Mouse (Mus musculus) urinary bladder, postnatal 36 days (tissue): ENCODE data around the gene Hcn3.
"Not testable (repeated sequence)": the region's sequence is repeated elsewhere in the genome, so short reads cannot be mapped to it uniquely, and the experiment has no call there.

ENCODE experiments used
- DNase-seq, 2 experiments: peaks; one replicate each; pipeline ENCODE4 v3.0.0; 2022; ENCODE audit warnings: low spot score in 2 of 2, mixed read lengths in 1 of 2

Gene Hcn3

GRCm38 (mm10) chr3:89181749-89182500, 21.9 kb upstream of the Hcn3 start:
- DNase-seq = no peak

GRCm38 (mm10) chr3:89179056-89179455, 19.1 kb upstream of the Hcn3 start:
- no peak for DNase-seq

GRCm38 (mm10) chr3:89178107-89178385, 18.1 kb upstream of the Hcn3 start:
- DNase-seq = no peak

GRCm38 (mm10) chr3:89177242-89178106, 17.5 kb upstream of the Hcn3 start, which contains the start of gene Scamp3:
Gene Scamp3 (plus strand): TSS chr3:89177473.
- DNase-seq = peak; percentile 74 to 82

GRCm38 (mm10) chr3:89176421-89176820, 16.4 kb upstream of the Hcn3 start:
- DNase-seq = no peak

GRCm38 (mm10) chr3:89175544-89175943, 15.5 kb upstream of the Hcn3 start:
- no peak for DNase-seq

- DNase-seq = no peak
Observed at GRCm38 (mm10) chr3:89174844-89175243, 14.8 kb upstream of the Hcn3 start.

GRCm38 (mm10) chr3:89166945-89167344, 6.9 kb upstream of the Hcn3 start:
- no peak for DNase-seq

GRCm38 (mm10) chr3:89165268-89165870, 5.4 kb upstream of the Hcn3 start:
- DNase-seq = no peak

- peak; percentile 88 to 95 for DNase-seq
Observed at GRCm38 (mm10) chr3:89164506-89165267, 4.7 kb upstream of the Hcn3 start, which contains the start of gene Clk2. Gene Clk2 (plus strand): TSS chr3:89164795.

- DNase-seq = no peak
Observed at GRCm38 (mm10) chr3:89163643-89164245, 3.7 kb upstream of the Hcn3 start.

- DNase-seq = no peak
Observed at GRCm38 (mm10) chr3:89163123-89163522, 3.1 kb upstream of the Hcn3 start.

GRCm38 (mm10) chr3:89161786-89162185, 1.8 kb upstream of the Hcn3 start:
- DNase-seq = no peak

GRCm38 (mm10) chr3:89161207-89161606, 1.2 kb upstream of the Hcn3 start:
- not testable (repeated sequence) for DNase-seq

GRCm38 (mm10) chr3:89159211-89159610, 785 bp downstream of the Hcn3 start:
- peak; percentile 49 to 59 for DNase-seq

- no peak for DNase-seq
Observed at GRCm38 (mm10) chr3:89158651-89159050, 1.3 kb downstream of the Hcn3 start.

- no peak for DNase-seq
Observed at GRCm38 (mm10) chr3:89156951-89157350, 3.0 kb downstream of the Hcn3 start.

- no peak for DNase-seq
Observed at GRCm38 (mm10) chr3:89152084-89152835, 7.7 kb downstream of the Hcn3 start.

- no peak for DNase-seq
Observed at GRCm38 (mm10) chr3:89148567-89148966, 11.4 kb downstream of the Hcn3 start.

GRCm38 (mm10) chr3:89147979-89148311, 12.1 kb downstream of the Hcn3 start:
- no peak for DNase-seq
